Mouse (Mus musculus): ENCODE measurements around the gene Fgd4. TPM values are rescaled to one million over a fixed set of nuclear protein-coding genes. Genes with fewer than 3 reads are reported as not detected.
"Not testable (repeated sequence)": the region's sequence is repeated elsewhere in the genome, so short reads cannot be mapped to it uniquely, and the experiment has no call there.

The Fgd4 gene
- total RNA-seq, 2 experiments from 2014 or later: 17.4 to 18.8 TPM

DNA sequence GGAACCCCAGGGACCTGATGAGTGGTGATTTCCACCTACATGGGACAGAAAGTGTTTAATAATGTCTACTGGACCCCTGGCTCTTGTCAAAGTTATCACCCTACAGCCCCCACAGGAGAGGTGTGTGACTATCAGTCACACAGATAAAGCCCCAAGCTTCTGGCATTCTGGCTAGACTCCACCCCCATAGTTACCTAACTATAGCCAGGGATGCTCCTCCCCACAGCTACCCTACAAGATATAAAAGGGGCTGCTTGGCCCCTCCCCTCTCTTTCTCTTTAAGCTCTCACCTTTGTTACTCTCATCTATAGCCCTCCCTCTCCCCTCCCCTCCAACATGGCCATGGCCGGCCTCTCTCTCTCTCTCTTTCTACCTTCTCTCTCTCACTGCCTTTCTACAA lies 53.7 kb downstream of the Fgd4 start:
- DNase-seq (ENCODE audit: low spot score in 2 of 2): no peak

DNA sequence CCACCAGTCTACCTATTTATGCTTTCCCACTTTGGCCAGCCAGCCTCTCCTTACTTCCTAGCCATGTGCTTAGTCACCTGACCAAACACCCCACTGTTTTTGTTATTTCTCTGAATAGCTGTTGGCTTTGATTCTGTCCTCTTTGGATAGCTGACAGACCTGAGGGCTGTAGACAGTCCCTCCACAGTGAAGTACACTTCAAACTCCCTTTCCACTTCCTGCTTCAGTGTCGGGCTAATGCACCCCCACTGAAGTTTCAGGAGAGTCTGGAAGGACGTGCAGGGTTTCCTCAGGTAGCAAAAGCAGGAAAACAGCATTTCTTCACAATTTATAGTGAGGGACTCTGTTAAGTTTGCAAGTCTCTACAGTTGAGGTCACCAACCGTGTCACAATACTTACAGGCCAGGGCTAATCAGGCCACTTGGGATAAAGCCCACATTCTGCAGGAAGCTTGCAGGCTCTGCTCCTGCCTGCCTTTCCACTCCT lies 57.4 kb downstream of the Fgd4 start:
- no peak for DNase-seq (ENCODE audit: low spot score in 2 of 2)

DNA sequence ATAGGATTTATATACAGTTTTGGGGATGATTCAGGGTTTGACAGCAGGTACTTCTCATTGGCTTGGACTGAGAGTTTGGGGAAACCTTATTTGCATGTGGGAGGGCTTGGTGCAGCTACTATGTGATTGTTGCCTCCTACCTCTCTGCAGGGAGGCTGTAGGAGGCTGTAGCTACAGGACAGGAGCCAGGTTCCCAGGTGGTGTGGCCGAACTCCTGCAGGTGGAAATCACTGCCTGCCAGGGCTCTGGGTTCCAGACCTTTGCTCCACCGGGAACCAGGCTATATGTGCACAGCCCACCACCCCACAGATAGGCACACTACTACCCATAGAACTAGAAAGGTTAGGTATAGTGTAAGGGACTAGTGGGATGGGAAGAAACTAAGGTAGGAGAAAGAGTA lies 61.0 kb downstream of the Fgd4 start:
- DNase-seq (ENCODE audit: low spot score in 2 of 2): not testable (repeated sequence)

DNA sequence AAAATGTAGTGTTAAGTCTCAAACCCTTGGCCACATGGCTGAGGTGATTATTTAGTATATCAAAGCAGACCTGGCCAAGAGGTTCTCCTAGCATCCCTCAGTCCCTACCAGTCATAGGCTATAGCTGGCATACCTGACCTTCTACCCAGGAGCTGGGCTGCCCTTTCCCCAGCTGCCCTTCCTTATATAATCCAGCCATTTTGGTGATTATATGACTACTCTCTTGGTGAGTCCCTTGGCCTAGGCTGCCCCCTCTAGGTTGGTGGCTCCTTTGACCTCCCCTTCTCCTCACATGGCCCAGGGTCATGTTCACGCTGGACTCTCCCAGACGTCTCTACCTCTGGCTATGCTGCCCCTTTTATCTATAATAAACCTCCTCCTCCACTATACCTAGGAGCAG lies 65.1 kb downstream of the Fgd4 start:
- no peak for DNase-seq (ENCODE audit: low spot score in 2 of 2)

DNA sequence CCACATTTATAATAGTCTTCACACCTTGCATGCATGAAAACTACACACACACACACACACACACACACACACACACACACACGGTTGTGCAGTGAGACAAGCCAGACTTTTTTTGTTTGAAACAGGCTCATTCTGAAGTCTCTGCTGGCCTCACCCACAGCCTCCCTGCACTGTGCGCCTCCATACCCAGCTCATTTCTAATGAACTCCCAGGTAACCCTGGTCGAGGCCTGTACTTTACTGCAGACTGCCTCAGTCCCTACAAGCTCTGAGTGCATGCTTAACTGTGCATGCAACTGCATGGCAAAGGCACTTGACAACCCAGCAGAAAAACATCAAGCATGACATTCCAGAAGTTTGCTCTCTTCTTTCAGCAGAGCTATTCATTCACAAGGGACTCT lies 72.3 kb downstream of the Fgd4 start:
- no peak for DNase-seq (ENCODE audit: low spot score in 2 of 2)

DNA sequence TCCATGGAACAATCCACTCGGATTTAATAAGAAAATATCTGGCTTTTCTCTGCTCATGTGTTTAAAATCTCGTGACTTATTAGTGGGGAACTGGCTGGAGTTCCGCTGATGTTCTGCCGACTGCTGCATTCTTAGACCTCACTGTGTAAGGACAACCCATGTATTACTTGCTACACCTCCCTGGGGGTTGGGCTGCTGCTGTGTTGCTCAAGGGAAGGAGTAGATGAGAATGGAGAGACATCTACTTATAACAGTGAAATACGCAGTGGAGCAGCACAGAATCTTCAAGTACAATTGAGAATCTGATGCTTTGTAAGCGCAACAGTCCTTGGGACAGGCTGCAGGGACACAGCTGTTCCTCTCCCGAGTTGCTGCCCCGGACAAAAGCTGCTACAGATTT lies 73.1 kb downstream of the Fgd4 start:
- DNase-seq (ENCODE audit: low spot score in 2 of 2): no peak

DNA sequence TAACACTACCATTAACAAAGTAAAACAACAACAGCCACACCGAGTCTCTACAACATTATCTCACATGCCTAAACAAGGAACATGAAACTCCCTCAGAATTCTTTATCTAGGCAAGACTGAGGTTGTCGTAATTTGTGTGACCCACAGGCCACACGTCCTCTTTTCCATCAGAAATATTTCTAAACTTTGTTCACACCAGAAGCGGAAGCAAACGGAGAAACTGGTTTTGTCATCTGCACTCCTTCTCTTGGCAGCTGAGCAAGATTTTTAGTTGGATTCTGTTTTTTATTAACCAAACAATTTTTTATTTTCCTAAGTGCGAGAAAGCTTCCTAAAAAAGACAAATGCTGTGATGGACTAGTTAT lies 73.6 kb downstream of the Fgd4 start:
- DNase-seq (ENCODE audit: low spot score in 2 of 2): no peak

DNA sequence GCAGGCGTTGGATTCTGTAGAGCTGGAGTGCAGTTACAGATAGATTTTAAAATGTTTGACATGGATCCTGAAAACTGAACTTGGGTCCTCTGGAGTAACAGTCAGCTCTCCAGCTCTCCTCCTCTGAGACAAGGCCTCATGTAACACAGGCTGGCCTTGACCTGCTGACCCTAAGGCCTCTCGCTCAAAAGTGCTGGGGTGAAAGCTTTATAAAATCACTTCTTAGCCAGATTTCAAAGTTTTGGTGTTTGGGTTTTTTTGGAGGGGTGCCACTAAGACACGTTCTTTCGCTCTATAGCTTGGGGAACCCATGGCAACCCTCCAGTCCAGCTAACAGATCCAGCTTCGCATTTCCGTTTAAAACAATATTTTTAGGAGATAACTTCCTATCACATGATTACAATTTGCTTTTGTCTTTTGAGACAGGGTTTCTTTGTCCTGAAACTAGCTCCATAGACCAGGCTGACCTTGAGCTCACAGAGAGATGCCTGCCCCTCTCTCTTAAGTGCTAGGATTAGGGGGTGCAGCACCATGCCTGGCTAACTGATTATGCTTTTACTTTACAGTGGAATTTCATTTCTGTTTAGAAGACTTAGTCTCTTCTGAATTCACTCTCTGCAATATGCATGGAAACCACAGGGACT lies 74.1 kb downstream of the Fgd4 start:
- DNase-seq (ENCODE audit: low spot score in 2 of 2): no peak

DNA sequence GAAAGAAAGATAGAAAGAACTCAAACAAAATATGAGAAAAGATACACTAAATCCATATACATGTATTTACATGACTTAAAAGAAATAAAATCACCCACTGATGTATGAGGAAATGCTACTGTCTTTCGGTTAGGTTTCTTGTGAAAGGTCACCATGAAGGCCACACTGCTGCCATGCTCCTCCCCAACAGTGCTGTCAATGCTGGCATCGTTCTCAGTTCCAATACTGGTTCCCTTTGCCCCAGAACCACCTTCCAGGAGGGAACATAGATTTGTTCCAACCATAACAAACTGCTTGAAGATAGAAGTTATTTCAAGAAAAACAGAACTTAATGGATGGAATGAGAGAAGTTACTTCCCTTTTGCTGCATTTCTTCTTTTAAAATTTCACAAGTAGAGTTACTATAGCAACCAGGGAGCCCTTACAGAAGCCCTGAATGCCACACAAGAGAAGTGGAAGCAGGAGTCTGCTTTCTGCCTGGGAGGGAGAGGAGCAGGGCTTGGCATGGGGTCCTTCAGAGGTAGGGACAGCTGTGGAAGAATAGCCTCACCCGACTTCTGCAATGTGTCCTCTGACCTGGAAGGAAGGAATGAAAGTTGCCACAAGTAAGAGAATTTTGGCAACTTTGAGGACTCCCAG lies 75.0 kb downstream of the Fgd4 start:
- DNase-seq (ENCODE audit: low spot score in 2 of 2): no peak

DNA sequence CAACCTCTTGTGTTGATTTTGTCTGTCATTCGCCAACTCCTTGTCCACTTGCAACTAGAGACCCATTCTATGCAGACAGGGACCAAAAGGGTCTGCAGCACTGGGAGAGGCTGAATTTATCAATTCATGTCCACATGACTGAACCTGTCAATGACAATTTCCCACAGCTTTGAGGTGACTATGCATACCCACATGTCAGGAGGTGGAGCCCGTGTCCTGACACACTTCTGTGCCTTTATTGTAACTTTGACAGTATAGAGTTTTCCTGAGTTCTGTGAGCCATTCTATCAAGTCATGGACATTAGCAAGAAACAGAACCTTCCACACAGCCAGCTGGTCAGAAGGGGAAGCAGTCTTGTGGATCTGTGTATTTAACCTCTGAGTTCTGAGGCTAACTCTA lies 76.7 kb downstream of the Fgd4 start:
- DNase-seq (ENCODE audit: low spot score in 2 of 2): no peak

DNA sequence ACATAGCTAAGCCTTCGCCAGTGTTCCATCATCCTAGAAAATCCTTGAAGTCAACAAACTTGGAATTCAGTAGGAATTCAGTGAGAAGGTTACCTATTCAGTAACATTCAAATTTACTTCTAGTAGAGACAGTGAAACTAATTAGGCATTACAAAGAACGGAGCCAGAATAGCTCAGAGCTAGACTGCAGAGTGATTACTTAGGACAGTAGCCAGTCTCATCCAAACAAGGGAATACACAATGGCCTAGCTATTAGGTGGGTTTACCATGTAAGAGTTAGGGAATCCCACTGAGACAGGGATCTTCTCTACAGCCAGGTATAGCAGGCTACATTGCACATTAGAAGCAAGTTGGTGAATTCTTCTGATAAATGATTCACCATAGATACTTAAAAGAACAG lies 77.5 kb downstream of the Fgd4 start:
- not testable (repeated sequence) for DNase-seq (ENCODE audit: low spot score in 2 of 2)

DNA sequence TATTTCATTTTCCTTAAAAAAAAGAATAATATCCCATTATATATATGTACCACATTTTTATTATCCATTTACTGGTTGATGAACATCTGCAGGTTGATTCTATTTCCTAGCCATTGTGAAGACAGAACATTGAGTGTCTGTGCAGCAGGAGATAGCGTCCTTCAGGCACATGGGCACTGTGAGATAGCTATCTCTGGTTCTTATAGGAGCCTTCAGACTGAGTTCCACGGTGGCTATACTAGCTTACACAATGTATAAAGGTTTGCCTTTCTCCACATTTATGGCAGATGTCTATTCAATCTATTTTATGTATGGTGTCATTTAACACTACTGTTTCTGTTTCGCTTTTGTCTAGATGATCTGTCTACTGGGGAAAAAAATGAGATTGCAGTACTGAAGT lies 98.9 kb downstream of the Fgd4 start:
- no peak for DNase-seq (ENCODE audit: low spot score in 2 of 2)

DNA sequence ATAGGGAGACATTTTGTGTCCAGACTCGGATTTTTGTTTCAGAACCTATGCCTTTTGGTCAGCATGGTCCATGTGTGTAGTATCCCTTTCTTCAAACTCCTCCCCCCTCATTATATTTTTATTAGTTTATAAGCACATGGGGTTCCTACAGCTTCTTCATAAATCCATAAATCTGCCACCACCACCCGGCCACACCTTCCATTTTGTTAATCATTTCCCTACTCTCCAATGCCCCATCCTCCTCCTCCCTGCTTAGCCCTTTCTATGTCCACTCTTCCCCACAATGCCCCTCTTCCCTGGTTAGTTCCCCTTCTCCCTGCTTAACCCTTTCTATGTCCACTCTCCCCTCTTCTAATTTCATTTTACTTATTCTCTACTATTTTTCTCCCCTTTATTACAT lies 99.4 kb downstream of the Fgd4 start:
- DNase-seq (ENCODE audit: low spot score in 2 of 2): no peak

DNA sequence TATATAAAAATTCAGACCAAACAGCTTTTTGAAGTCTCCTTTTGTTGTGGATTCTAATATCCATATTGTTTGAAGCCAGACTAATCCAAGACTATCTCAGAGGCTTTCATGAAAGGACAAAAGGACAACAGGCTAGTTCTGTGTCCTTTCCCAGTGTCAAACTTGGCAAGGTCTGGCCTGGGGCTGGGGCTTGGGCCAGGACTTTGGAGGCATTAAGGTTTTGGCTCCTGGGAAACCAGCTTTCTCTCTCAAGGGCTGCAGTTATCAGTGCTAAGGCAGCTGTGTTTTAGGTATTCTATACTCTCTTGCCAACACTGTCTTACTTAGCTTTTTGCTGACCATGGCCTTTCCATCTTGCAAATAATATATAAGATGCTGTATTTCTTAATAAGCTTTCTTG lies 101.6 kb downstream of the Fgd4 start:
- no peak for DNase-seq (ENCODE audit: low spot score in 2 of 2)

DNA sequence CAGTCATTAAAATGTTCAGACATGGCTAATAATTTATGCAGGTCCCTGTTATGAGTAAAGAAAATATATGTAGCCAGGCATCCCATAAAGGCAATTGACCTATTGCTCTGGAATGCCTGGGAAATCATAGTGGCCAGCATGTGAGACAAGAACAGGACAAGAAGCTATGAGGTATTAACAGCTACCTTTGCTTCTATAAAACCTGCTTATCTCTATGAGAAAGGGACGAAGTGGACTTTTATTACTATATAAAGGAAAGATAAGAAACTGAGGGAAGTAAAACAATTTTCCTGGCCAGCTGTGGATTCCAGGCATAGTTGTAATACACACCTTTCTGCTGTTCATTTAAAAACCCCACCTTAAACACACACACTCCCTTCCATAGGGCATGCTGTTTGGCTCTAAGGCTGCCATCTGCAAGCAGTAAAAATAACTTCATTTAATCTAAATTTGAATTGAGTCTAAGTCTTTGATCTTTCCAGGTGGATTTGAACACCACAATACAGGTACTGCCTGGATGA lies 114.8 kb downstream of the Fgd4 start:
- DNase-seq (ENCODE audit: low spot score in 2 of 2): no peak

DNA sequence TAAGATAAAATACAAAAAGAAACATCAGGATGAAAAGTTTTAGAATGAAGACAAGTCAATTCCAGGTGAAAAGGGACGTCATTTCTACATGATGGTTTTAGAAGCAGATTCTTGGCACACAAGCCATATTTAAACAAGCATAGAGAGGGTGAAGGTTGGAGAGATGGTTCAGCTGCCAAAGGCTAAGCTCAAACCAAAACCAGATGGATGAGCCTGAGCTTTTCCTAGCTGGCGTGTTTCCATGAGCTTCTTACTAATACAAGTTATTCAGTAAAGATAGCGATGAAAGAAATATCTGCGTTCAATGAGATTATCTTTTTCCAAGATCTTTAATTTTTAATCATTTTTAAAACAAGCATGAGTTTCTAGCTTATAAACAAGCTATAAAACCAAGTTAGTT lies 115.7 kb downstream of the Fgd4 start:
- no peak for DNase-seq (ENCODE audit: low spot score in 2 of 2)

DNA sequence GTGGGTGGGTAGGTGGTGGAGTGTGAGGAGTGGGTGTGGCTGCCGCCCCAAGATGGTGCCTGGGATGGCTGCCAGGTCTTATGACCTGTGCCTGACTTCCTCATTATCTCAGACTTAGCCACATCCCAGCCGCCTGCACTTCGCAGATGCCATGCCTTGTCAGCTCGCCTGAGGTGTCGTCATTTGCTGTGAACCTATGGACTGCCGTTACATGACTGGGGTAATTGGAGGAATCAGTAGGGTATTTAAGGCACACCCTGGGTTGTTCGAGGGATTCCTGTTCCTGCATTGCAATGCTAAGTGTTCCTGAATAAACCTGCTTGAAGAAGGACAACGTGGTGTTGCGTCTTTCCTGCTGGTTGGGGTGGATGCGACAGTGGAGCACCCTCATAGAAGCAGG lies 126.9 kb downstream of the Fgd4 start:
- not testable (repeated sequence) for DNase-seq (ENCODE audit: low spot score in 2 of 2)

DNA sequence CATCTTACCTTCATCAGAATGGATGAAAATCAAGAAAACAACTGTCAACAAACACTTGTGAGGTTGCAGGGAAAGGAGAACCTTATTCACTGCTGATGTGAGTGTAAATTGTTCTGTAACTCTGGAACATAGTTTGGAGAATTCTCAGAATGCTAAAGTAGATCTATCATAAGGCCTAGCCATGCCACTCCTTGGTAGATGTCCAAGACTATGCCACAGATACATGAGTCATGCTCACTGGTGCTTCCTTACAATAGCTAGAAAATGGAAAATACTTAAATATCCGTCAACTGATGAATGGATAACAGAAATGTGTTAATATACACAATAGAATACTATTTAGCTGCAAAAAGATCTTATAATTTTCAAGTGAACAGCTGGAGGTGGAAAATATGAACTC lies 150.3 kb downstream of the Fgd4 start:
- no peak for DNase-seq (ENCODE audit: low spot score in 2 of 2)

DNA sequence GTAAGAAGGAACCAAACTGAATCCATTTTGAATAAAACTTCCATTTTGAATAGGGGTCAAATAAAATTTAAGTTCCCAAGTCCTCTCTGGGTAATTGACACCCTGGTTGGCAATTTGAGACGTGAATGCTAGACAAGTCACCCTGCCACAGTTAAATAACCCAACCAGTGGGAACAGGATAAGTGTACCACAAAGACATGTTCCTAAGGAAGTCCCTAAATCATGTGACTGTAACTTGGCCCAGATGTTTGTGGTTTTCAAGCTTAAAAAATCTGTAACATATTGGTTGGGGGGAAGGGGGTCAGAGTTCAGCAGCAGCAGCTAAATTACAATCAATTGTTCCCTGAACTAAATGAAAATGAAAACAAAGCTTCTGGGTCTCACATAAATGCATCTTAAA lies 161.9 kb downstream of the Fgd4 start:
- DNase-seq (ENCODE audit: low spot score in 2 of 2): no peak

DNA sequence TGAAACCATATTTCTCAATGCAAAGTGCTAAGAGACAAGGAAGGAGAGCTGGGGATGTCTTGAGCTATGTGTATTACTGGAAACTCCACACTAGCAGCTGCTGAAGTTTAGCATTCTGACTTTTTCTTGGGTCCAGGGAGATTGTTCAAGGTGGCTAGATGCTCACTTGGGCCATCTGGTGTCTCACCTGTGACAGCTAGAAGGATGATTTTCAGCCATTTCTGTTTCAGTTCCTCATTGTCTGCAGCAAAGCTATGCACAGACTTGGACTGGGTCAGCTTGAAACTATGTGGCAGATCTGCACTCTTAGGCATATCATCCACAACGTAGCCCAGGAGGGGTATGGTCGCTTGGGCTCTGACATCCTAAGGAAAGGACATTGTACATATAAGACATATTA lies 177.9 kb downstream of the Fgd4 start:
- DNase-seq (ENCODE audit: low spot score in 2 of 2): no peak

DNA sequence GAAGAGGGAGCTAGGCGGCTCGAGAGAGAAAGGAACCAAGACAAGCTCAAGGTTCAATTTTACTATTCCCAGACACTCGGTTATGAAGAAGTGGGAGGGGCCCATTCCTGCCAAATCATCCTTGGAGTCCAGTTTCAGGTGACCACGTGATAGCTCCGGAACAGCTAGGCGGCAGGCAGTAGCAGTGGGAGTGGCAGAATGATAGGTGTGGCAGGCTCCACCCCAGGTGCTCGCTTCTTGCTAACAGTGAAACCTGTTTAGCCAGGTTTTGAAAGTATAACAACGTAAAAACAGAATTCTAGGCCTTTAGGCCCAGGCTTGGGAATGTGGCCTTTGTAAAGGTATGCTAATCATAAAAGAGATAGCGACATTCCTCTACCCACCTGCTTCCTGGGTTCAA lies 233.1 kb downstream of the Fgd4 start:
- DNase-seq (ENCODE audit: low spot score in 2 of 2): not testable (repeated sequence)

All from adrenal gland, postnatal 4 days (tissue).